Mouse (Mus musculus): ENCODE data around the gene Inpp4b.

Inpp4b gene

GRCm38 (mm10) chr8:81692167-81692566 lies 349.8 kb downstream of the Inpp4b start:
- in situ Hi-C loops (cut with MboI, MseI): no loop called here

GRCm38 (mm10) chr8:81694893-81695292 lies 352.5 kb downstream of the Inpp4b start:
- in situ Hi-C loops (cut with MboI, MseI): no loop called here

GRCm38 (mm10) chr8:81702038-81702437 lies 359.7 kb downstream of the Inpp4b start:
- in situ Hi-C loops (cut with MboI, MseI): no loop called here

GRCm38 (mm10) chr8:81703571-81704365 lies 361.4 kb downstream of the Inpp4b start:
- in situ Hi-C loops (cut with MboI, MseI): no loop called here

GRCm38 (mm10) chr8:81707436-81707835 lies 365.1 kb downstream of the Inpp4b start:
- in situ Hi-C loops (cut with MboI, MseI): no loop called here

- in situ Hi-C loops (cut with MboI, MseI): no loop called here
Observed at GRCm38 (mm10) chr8:81731332-81731731, 389.0 kb downstream of the Inpp4b start.

GRCm38 (mm10) chr8:81735655-81736054 lies 393.3 kb downstream of the Inpp4b start:
- in situ Hi-C loops (cut with MboI, MseI): no loop called here

- in situ Hi-C loops (cut with MboI, MseI): no loop called here
Observed at GRCm38 (mm10) chr8:81736103-81736502, 393.7 kb downstream of the Inpp4b start.

- in situ Hi-C loops (cut with MboI, MseI): no loop called here
Observed at GRCm38 (mm10) chr8:81742588-81742987, 400.2 kb downstream of the Inpp4b start.

- in situ Hi-C loops (cut with MboI, MseI): no loop called here
Observed at GRCm38 (mm10) chr8:81743040-81743439, 400.7 kb downstream of the Inpp4b start.

GRCm38 (mm10) chr8:81745439-81745838 lies 403.1 kb downstream of the Inpp4b start:
- in situ Hi-C loops (cut with MboI, MseI): no loop called here

GRCm38 (mm10) chr8:81751159-81751558 lies 408.8 kb downstream of the Inpp4b start:
- in situ Hi-C loops (cut with MboI, MseI): loop anchor here (25.0 kb wide), 1 partner anchor 264 kb away; no protein-coding TSS in a partner anchor

GRCm38 (mm10) chr8:81756663-81757062 lies 414.3 kb downstream of the Inpp4b start:
- in situ Hi-C loops (cut with MboI, MseI): loop anchor here (25.0 kb wide), 1 partner anchor 269 kb away; no protein-coding TSS in a partner anchor

GRCm38 (mm10) chr8:81757580-81758144 lies 415.3 kb downstream of the Inpp4b start:
- in situ Hi-C loops (cut with MboI, MseI): loop anchor here (25.0 kb wide), 1 partner anchor 270 kb away; no protein-coding TSS in a partner anchor

GRCm38 (mm10) chr8:81761466-81761865 lies 419.1 kb downstream of the Inpp4b start:
- in situ Hi-C loops (cut with MboI, MseI): loop anchor here (10.0 to 25.0 kb wide), 2 partner anchors 147 to 274 kb away; no protein-coding TSS in a partner anchor

- in situ Hi-C loops (cut with MboI, MseI): loop anchor here (5.0 to 25.0 kb wide), 3 partner anchors 36 to 279 kb away; no protein-coding TSS in a partner anchor
Observed at GRCm38 (mm10) chr8:81766033-81766432, 423.7 kb downstream of the Inpp4b start.

- in situ Hi-C loops (cut with MboI, MseI): loop anchor here (5.0 to 25.0 kb wide), 3 partner anchors 35 to 280 kb away; no protein-coding TSS in a partner anchor
Observed at GRCm38 (mm10) chr8:81767411-81768312, 425.3 kb downstream of the Inpp4b start.

- in situ Hi-C loops (cut with MboI, MseI): loop anchor here (5.0 to 25.0 kb wide), 3 partner anchors 34 to 281 kb away; no protein-coding TSS in a partner anchor
Observed at GRCm38 (mm10) chr8:81768313-81768675, 425.9 kb downstream of the Inpp4b start.

GRCm38 (mm10) chr8:81768731-81769445 lies 426.5 kb downstream of the Inpp4b start:
- in situ Hi-C loops (cut with MboI, MseI): loop anchor here (5.0 to 25.0 kb wide), 3 partner anchors 33 to 282 kb away; no protein-coding TSS in a partner anchor

- in situ Hi-C loops (cut with MboI, MseI): loop anchor here (25.0 kb wide), 1 partner anchor 283 kb away; no protein-coding TSS in a partner anchor
Observed at GRCm38 (mm10) chr8:81770603-81771276, 428.4 kb downstream of the Inpp4b start.

Measured in regulatory T cell (primary cell).